Mouse (Mus musculus) liver, postnatal 0 days (tissue): ENCODE data around the gene Capn3. TPM values are rescaled to one million over a fixed set of nuclear protein-coding genes. Genes with fewer than 3 reads are reported as not detected.

Experiments used
- ATAC-seq: fragments of 200-750 bp; cut with Nextera tagmentation; 2 replicates; pipeline ENCODE4 v1.8.0; 2017; ENCODE audit warnings: mild to moderate bottlenecking, moderate library complexity
- DNase-seq: peaks from one replicate; pipeline ENCODE4 v3.0.0-alpha.2; 2016
- H3K27ac ChIP-seq: fragments of 300-500 bp; sonication (generic); 2 replicates; pipeline ENCODE4 v1.5.1; 2014; ENCODE audit warnings: antibody characterized with exemption, moderate library complexity, mild to moderate bottlenecking, low read depth
- H3K27me3 ChIP-seq: fragments of 300-500 bp; sonication (generic); 2 replicates; pipeline ENCODE4 v1.6.1; 2014; ENCODE audit warnings: low read length, control low read depth, mixed read lengths; ENCODE audit not compliant: insufficient read depth
- H3K36me3 ChIP-seq: fragments of 300-500 bp; sonication (generic); replicated peaks from 2 replicates; pipeline ENCODE4 v1.6.1; 2014; ENCODE audit warnings: mild to moderate bottlenecking, control low read depth, low read length, moderate library complexity, mixed read lengths; ENCODE audit not compliant: insufficient read depth
- H3K4me1 ChIP-seq: fragments of 300-500 bp; sonication (generic); 2 replicates; pipeline ENCODE4 v1.6.1; 2014; ENCODE audit warnings: antibody characterized with exemption, mild to moderate bottlenecking, control low read depth; ENCODE audit not compliant: insufficient read depth
- H3K4me2 ChIP-seq: fragments of 300-500 bp; sonication (generic); 2 replicates; pipeline ENCODE4 v1.6.1; 2014; ENCODE audit warnings: low read depth, mild to moderate bottlenecking, low read length, moderate library complexity, mixed read lengths
- H3K4me3 ChIP-seq: fragments of 300-500 bp; sonication (generic); 2 replicates; pipeline ENCODE4 v1.5.1; 2014; ENCODE audit warnings: low read depth, low read length
- H3K9ac ChIP-seq: fragments of 300-500 bp; sonication (generic); replicated peaks from 2 replicates; pipeline ENCODE4 v1.6.1; 2014; ENCODE audit warnings: mild to moderate bottlenecking, moderate library complexity
- H3K9me3 ChIP-seq: fragments of 300-500 bp; sonication (generic); 2 replicates; pipeline ENCODE4 v1.6.1; 2016; ENCODE audit warnings: mild to moderate bottlenecking, control low read depth, low read length, mixed read lengths
- CTCF ChIP-seq: sonication (generic); IDR thresholded peaks from 2 replicates; pipeline ENCODE4 v1.5.1; 2016; ENCODE audit warnings: antibody characterized with exemption, low read depth
- EP300 ChIP-seq: IDR thresholded peaks from 2 replicates; pipeline ENCODE4 v1.6.1; 2016; ENCODE audit warnings: antibody characterized with exemption, low read depth, mild to moderate bottlenecking
- WGBS: fragments of 180-500 bp; shearing (Covaris S2); extraction: QIAGEN DNeasy Blood & Tissue Kit; methylation state at CpG from one replicate; pipeline ENCODE4 v1.1.7; 2014; ENCODE audit not compliant: insufficient replicate concordance; 5-methylcytosine and 5-hydroxymethylcytosine counted together
- polyA plus RNA-seq: library from polyadenylated mRNA; unstranded; fragments of >200 nt; fragmentation: Nextera tagmentation; extraction: Ambion mirVana; gene quantifications from 2 replicates; pipeline ENCODE4 v1.2.1, GENCODE M21; 2015

Capn3 gene
- 4.7 and 4.9 TPM in 2 replicates for polyA plus RNA-seq

GRCm38 (mm10) chr2:120455719-120456118, at the start of gene Capn3:
TSS of gene Capn3 (plus strand) at chr2:120456019.
- Histone ChIP-seq H3K4me3 (no peak within 1 kb of the TSS), H3K9ac (no peak within 1 kb of the TSS), H3K27ac (no peak within 1 kb of the TSS), H3K4me1 (no peaks in the 10 kb centered on the region), H3K9me3 (no peaks in the 10 kb centered on the region), H3K4me2 (no peak within 1 kb of the TSS), H3K36me3 (peaks cover 9% of the 10 kb centered on the region), H3K27me3 (no peaks in the 10 kb centered on the region)
- 67% methylated on average over 4 of the region's 4 CpGs for WGBS
- no peak for DNase-seq
- TF ChIP-seq EP300 = no peak
- no peak for TF ChIP-seq CTCF
- no peak for ATAC-seq

- no peaks in the 10 kb centered on the region for H3K9me3 ChIP-seq
- H3K27ac ChIP-seq = no peak overlapping the region
- H3K36me3 ChIP-seq = peaks cover 6% of the 10 kb centered on the region
- H3K27me3 ChIP-seq = no peaks in the 10 kb centered on the region
- no peak for DNase-seq
- ATAC-seq = peak; percentile 45; the same call in 1 of the 2 replicates
- H3K4me1 ChIP-seq = peaks cover 3% of the 10 kb centered on the region; the same call in 1 of the 2 replicates
- no peak overlapping the region for H3K4me3 ChIP-seq
- WGBS = 58% methylated on average over 3 of the region's 3 CpGs
- no peak overlapping the region for H3K9ac ChIP-seq
- H3K4me2 ChIP-seq = peak overlapping the region; percentile 26
- TF ChIP-seq CTCF (no peak), EP300 (peak; percentile 61; the same call in 1 of the 2 replicates)
Observed at GRCm38 (mm10) chr2:120411096-120411628, 44.7 kb upstream of the Capn3 start.

GRCm38 (mm10) chr2:120414113-120414512, 41.7 kb upstream of the Capn3 start:
- H3K4me1 ChIP-seq = peaks cover 3% of the 10 kb centered on the region; the same call in 1 of the 2 replicates
- DNase-seq (no peak), ATAC-seq (no peak)
- no peaks in the 10 kb centered on the region for H3K27me3 ChIP-seq
- H3K4me2 ChIP-seq = no peak overlapping the region
- H3K27ac ChIP-seq = no peak overlapping the region
- TF ChIP-seq CTCF = no peak
- no peak for TF ChIP-seq EP300
- H3K9ac ChIP-seq = no peak overlapping the region
- H3K9me3 ChIP-seq = no peaks in the 10 kb centered on the region
- peaks cover 6% of the 10 kb centered on the region for H3K36me3 ChIP-seq
- H3K4me3 ChIP-seq = no peak overlapping the region

- Histone ChIP-seq H3K9me3 (no peaks in the 10 kb centered on the region), H3K9ac (no peak overlapping the region), H3K27ac (no peak overlapping the region), H3K4me1 (peaks cover 3% of the 10 kb centered on the region; the same call in 1 of the 2 replicates), H3K27me3 (no peaks in the 10 kb centered on the region), H3K36me3 (peaks cover 6% of the 10 kb centered on the region), H3K4me3 (no peak overlapping the region), H3K4me2 (no peak overlapping the region)
- DNase-seq = no peak
- TF ChIP-seq CTCF (no peak), EP300 (no peak)
- ATAC-seq = no peak
- WGBS = 77% methylated on average over 1 of the region's 1 CpGs
Observed at GRCm38 (mm10) chr2:120414738-120415414, 40.9 kb upstream of the Capn3 start.

- Histone ChIP-seq H3K36me3 (peaks cover 13% of the 10 kb centered on the region; the same call in 1 of the 2 replicates), H3K4me3 (no peak overlapping the region), H3K9ac (no peak overlapping the region), H3K27ac (no peak overlapping the region), H3K4me2 (no peak overlapping the region), H3K27me3 (no peaks in the 10 kb centered on the region), H3K4me1 (no peaks in the 10 kb centered on the region), H3K9me3 (no peaks in the 10 kb centered on the region)
- ATAC-seq (no peak), DNase-seq (no peak)
- TF ChIP-seq EP300 (no peak), CTCF (no peak)
- WGBS = 76% methylated on average over 5 of the region's 5 CpGs
Observed at GRCm38 (mm10) chr2:120424386-120424785, 31.4 kb upstream of the Capn3 start.

- H3K4me3 ChIP-seq = no peak overlapping the region
- H3K27ac ChIP-seq = no peak overlapping the region
- ATAC-seq (no peak), DNase-seq (no peak)
- no peaks in the 10 kb centered on the region for H3K9me3 ChIP-seq
- H3K4me1 ChIP-seq = no peaks in the 10 kb centered on the region
- WGBS = 94% methylated on average over 1 of the region's 1 CpGs
- H3K4me2 ChIP-seq = no peak overlapping the region
- TF ChIP-seq CTCF = no peak
- TF ChIP-seq EP300 = no peak
- H3K27me3 ChIP-seq = no peaks in the 10 kb centered on the region
- no peak overlapping the region for H3K9ac ChIP-seq
- H3K36me3 ChIP-seq = 0 out of 2 replicates have a peak, but pooled peaks cover 6% of the 10 kb centered on the region
Observed at GRCm38 (mm10) chr2:120444486-120444885, 11.3 kb upstream of the Capn3 start.
